Mouse (Mus musculus) embryonic facial prominence, embryonic 12.5 days (tissue): ENCODE data around the gene Agap2. TPM values are rescaled to one million over a fixed set of nuclear protein-coding genes. Genes with fewer than 3 reads are reported as not detected.
"Not testable (repeated sequence)": the region's sequence is repeated elsewhere in the genome, so short reads cannot be mapped to it uniquely, and the experiment has no call there.

Experiments used
- ATAC-seq: fragments of 200-750 bp; cut with Nextera tagmentation; 2 replicates; pipeline ENCODE4 v1.8.0; 2017; ENCODE audit not compliant: insufficient number of reproducible peaks, insufficient read depth, low FRiP score, low TSS enrichment
- H3K27ac ChIP-seq: fragments of 300-500 bp; sonication (generic); 2 replicates; pipeline ENCODE4 v1.5.1; 2016; ENCODE audit warnings: mild to moderate bottlenecking
- H3K27me3 ChIP-seq: fragments of 300-500 bp; sonication (generic); 2 replicates; pipeline ENCODE4 v1.6.1; 2016; ENCODE audit warnings: mild to moderate bottlenecking, moderate library complexity
- H3K36me3 ChIP-seq: fragments of 300-500 bp; sonication (generic); 2 replicates; pipeline ENCODE4 v1.6.1; 2016; ENCODE audit warnings: mild to moderate bottlenecking
- H3K4me1 ChIP-seq: fragments of 300-500 bp; sonication (generic); 2 replicates; pipeline ENCODE4 v1.6.1; 2016
- H3K4me2 ChIP-seq: fragments of 300-500 bp; sonication (generic); replicated peaks from 2 replicates; pipeline ENCODE4 v1.6.1; 2016; ENCODE audit warnings: mild to moderate bottlenecking, moderate library complexity
- H3K4me3 ChIP-seq: fragments of 300-500 bp; sonication (generic); 2 replicates; pipeline ENCODE4 v1.5.1; 2016; ENCODE audit warnings: mild to moderate bottlenecking
- H3K9ac ChIP-seq: fragments of 300-500 bp; sonication (generic); 2 replicates; pipeline ENCODE4 v1.6.1; 2016; ENCODE audit warnings: mild to moderate bottlenecking, moderate library complexity
- H3K9me3 ChIP-seq: fragments of 300-500 bp; sonication (generic); 2 replicates; pipeline ENCODE4 v1.6.1; 2016; ENCODE audit warnings: mild to moderate bottlenecking, moderate library complexity
- WGBS: fragments of 180-500 bp; shearing (Covaris S2); methylation state at CpG from one replicate; pipeline ENCODE4 v1.1.7; 2016; 5-methylcytosine and 5-hydroxymethylcytosine counted together
- polyA plus RNA-seq: library from polyadenylated mRNA; unstranded; fragments of >200 nt; fragmentation: Nextera tagmentation; extraction: Ambion mirVana; gene quantifications from 2 replicates; pipeline ENCODE4 v1.2.1, GENCODE M21; 2016

Agap2 gene
- polyA plus RNA-seq, 1 experiment from 2014 or later = 0.82 TPM

DNA sequence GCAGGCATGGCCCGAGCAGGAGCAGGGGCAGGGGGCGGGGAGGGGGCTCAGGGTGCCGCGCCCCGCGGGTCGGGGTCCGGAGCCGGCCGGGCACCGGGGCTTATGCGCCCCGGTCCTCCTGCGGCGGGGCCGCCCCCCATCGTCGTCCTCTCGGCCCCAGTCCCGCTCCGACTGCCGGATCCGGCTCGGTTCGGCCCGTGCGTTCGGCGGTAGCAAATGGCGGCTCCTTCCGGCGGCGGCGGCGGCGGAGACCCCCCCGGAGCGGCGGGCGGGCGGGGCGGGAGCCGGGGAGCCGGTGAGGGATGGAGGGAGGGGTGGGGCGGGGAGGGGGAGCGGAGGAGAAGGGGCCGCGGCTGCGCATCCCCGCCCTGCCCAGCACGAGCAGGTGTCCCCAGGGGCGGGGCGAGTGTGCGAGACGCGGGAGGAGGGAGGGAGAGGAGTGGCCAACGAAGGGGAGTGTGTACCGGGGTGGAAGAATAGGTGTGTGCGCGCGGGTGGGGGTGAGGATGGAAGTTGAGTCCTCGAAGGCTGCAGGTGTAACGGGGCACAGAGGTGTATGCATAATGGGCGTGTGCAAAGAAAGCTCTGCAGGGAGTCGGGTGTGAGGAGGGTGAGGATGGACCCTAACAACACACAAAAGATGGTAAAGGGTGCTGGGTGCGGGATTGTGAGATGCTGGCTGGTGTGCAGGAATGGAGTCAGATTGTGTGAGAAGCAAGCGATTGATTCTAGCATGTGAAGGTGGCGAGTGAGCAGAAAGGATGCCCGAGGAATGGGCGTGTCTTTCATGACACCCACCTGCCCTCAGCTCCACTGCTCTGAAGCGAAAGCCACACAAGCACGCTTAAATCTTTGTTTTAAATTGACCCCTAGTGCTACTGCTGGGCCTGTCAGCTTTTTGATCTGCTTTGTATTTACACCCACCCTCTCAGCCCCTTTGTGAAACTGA, 14.8 kb upstream of the Agap2 start, which contains the start of gene March9:
Gene March9 (minus strand): TSS at position 217 of the 949 bp plus-strand sequence.
- Histone ChIP-seq H3K27me3 (peaks cover 28% of the 10 kb centered on the region), H3K9me3 (no peaks in the 10 kb centered on the region), H3K27ac (peak within 1 kb of the TSS; percentile 73), H3K36me3 (peaks cover 24% of the 10 kb centered on the region), H3K4me3 (peak within 1 kb of the TSS; percentile 88), H3K4me2 (peak within 1 kb of the TSS; percentile 97), H3K9ac (peak within 1 kb of the TSS; percentile 79), H3K4me1 (peaks cover 20% of the 10 kb centered on the region)
- ATAC-seq = no peak
- WGBS = 1% methylated on average over 56 of the region's 72 CpGs

DNA sequence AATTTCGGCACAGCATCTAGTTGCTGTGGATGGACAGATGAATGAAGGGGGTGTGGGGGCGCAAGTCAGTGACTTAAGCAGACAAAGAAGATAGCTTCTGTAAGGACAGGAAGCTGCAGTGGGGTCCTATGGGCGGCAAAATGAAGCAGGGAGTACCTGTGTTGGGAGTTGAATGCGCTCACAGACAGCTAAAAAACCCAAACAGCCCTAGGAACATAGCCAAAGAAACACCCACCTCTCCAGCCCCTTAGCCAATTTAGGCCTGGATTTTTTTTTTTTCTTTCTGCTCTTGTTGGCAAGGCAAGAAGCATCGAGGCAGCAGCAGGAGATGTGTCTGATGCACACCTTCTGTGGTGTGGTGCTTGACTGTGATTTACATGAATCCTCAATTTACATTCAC, 14.0 kb upstream of the Agap2 start:
- Histone ChIP-seq H3K4me3 (0 out of 2 replicates have a peak overlapping the region, but pooled peaks have one; percentile 88), H3K4me1 (peaks cover 21% of the 10 kb centered on the region), H3K27ac (0 out of 2 replicates have a peak overlapping the region, but pooled peaks have one; percentile 1), H3K27me3 (peaks cover 28% of the 10 kb centered on the region), H3K36me3 (peaks cover 27% of the 10 kb centered on the region), H3K9me3 (no peaks in the 10 kb centered on the region), H3K4me2 (no peak overlapping the region), H3K9ac (no peak overlapping the region; the same call in 1 of the 2 replicates)
- WGBS = 30% methylated on average over 5 of the region's 5 CpGs
- no peak for ATAC-seq

- Histone ChIP-seq H3K27me3 (peaks cover 28% of the 10 kb centered on the region), H3K4me3 (no peak overlapping the region), H3K36me3 (peaks cover 27% of the 10 kb centered on the region), H3K4me1 (peaks cover 21% of the 10 kb centered on the region), H3K4me2 (no peak overlapping the region), H3K9me3 (no peaks in the 10 kb centered on the region), H3K9ac (no peak overlapping the region), H3K27ac (no peak overlapping the region)
- ATAC-seq = no peak
- 74% methylated on average over 2 of the region's 2 CpGs for WGBS
Measured at GRCm38 (mm10) chr10:127061513-127061912, 13.6 kb upstream of the Agap2 start.

- 85% methylated on average over 4 of the region's 4 CpGs for WGBS
- H3K9ac ChIP-seq, H3K4me2 ChIP-seq, H3K4me3 ChIP-seq, H3K9me3 ChIP-seq, ATAC-seq, H3K27ac ChIP-seq: not testable (repeated sequence)
- Histone ChIP-seq H3K36me3 (peaks cover 29% of the 10 kb centered on the region), H3K27me3 (peaks cover 26% of the 10 kb centered on the region), H3K4me1 (peaks cover 21% of the 10 kb centered on the region)
Measured at GRCm38 (mm10) chr10:127062101-127062500, 13.0 kb upstream of the Agap2 start.

DNA sequence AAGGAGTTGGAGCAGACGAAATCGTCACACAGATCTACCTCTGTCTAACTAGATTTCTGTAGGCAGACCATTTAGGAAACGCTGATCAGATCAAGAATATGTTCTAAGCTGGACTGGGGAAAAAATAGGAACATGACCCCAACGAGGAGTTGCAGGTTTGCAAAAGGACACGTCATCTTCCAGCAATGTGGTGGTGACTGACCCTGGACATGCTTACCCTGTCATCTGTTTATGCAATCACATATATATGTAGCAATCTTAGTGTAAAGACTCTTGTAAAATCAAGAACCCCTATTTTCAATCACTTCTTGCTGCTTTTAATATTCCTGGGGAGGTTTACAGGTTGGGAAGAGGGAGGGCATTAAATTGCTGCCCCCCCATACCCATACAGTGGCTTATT, 12.6 kb upstream of the Agap2 start:
- Histone ChIP-seq H3K9ac (no peak overlapping the region), H3K27ac (no peak overlapping the region), H3K36me3 (peaks cover 30% of the 10 kb centered on the region), H3K4me1 (peaks cover 21% of the 10 kb centered on the region), H3K4me3 (no peak overlapping the region), H3K9me3 (no peaks in the 10 kb centered on the region), H3K27me3 (peaks cover 22% of the 10 kb centered on the region), H3K4me2 (no peak overlapping the region)
- 81% methylated on average over 5 of the region's 5 CpGs for WGBS
- no peak for ATAC-seq

DNA sequence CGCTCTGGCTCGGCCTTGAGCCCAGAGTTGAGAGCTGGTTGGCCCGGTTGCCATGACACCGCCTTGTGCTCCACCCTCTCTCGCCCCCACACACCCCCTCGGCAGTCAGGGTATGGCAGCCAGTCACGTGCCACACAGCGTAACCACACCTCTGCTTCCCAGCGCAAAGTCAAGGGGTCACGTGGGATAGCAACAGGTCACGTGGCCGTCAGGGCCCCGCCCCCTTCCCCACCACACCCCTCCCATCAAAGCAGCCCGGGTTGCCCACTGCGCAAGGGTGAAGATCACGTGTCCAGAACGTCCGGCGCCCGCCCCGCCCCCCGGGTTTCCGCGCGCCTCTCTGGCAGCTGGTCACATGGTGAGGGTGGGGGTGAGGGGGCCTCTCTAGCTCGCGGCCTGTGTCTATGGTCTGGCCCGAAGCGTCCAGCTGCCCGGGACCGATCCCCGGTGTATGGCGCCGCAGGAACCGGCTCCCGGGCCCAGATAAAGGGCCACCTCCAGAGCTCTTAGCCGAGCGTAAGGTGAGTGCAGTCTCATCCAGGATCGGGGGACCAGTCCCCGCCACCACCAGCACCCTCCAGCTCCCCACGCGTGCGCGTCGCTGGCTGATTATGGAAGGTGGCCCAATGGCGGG, 11.7 kb upstream of the Agap2 start, which contains the start of gene Cdk4:
Gene Cdk4 (plus strand): TSS at position 296 of the 634 bp plus-strand sequence.
- Histone ChIP-seq H3K9ac (peak within 1 kb of the TSS; percentile 98), H3K27me3 (peaks cover 22% of the 10 kb centered on the region), H3K9me3 (no peaks in the 10 kb centered on the region), H3K36me3 (peaks cover 39% of the 10 kb centered on the region), H3K4me1 (peaks cover 23% of the 10 kb centered on the region), H3K27ac (peak within 1 kb of the TSS; percentile 72), H3K4me3 (peak within 1 kb of the TSS; percentile 91), H3K4me2 (peak within 1 kb of the TSS; percentile 81)
- WGBS = 0% methylated on average over 46 of the region's 46 CpGs
- ATAC-seq = peak; percentile 85

- Histone ChIP-seq H3K27ac (peak overlapping the region; percentile 72), H3K4me3 (peak overlapping the region; percentile 91), H3K9ac (peak overlapping the region; percentile 98), H3K27me3 (peaks cover 15% of the 10 kb centered on the region), H3K36me3 (peaks cover 42% of the 10 kb centered on the region), H3K9me3 (no peaks in the 10 kb centered on the region), H3K4me1 (peaks cover 24% of the 10 kb centered on the region), H3K4me2 (peak overlapping the region; percentile 81)
- ATAC-seq = no peak
- 13% methylated on average over 37 of the region's 37 CpGs for WGBS
Measured at GRCm38 (mm10) chr10:127063913-127064870, 10.9 kb upstream of the Agap2 start.

- Histone ChIP-seq H3K27me3 (peaks cover 4% of the 10 kb centered on the region), H3K36me3 (peaks cover 42% of the 10 kb centered on the region), H3K4me3 (no peak overlapping the region), H3K27ac (no peak overlapping the region), H3K4me2 (no peak overlapping the region), H3K4me1 (peaks cover 27% of the 10 kb centered on the region), H3K9ac (no peak overlapping the region), H3K9me3 (no peaks in the 10 kb centered on the region)
- WGBS = 87% methylated on average over 9 of the region's 9 CpGs
- ATAC-seq = no peak
Measured at GRCm38 (mm10) chr10:127065981-127066380, 9.1 kb upstream of the Agap2 start.

DNA sequence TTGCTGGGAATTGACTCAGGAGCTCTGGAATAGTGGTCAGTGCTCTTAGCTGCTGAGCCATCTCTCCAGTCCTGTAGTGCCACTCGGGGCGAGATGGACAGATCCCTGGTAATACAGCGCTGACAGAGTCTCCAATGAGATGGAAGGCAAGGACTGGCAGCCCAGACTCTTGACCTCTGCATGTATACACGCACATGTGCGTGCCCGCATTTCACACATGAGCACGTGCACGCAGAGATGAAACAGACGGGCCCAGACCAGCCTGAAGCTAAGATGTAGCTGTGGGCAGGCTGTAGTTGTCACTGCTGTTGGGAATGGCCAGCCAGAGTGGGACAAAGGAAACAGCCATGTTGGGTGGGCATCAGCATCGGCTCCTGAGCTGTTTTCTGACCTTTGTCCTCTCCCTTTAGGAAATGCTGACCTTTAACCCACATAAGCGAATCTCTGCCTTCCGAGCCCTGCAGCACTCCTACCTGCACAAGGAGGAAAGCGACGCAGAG, 8.5 kb upstream of the Agap2 start:
- H3K36me3 ChIP-seq = peaks cover 42% of the 10 kb centered on the region
- H3K4me3 ChIP-seq = no peak overlapping the region
- H3K4me2 ChIP-seq = no peak overlapping the region; the same call in 1 of the 2 replicates
- ATAC-seq = no peak
- no peaks in the 10 kb centered on the region for H3K9me3 ChIP-seq
- 89% methylated on average over 14 of the region's 14 CpGs for WGBS
- no peak overlapping the region for H3K9ac ChIP-seq
- H3K27ac ChIP-seq = peak overlapping the region; percentile 30; the same call in 1 of the 2 replicates
- peaks cover 31% of the 10 kb centered on the region for H3K4me1 ChIP-seq
- peaks cover under 1% of the 10 kb centered on the region for H3K27me3 ChIP-seq

GRCm38 (mm10) chr10:127068360-127069038, 6.6 kb upstream of the Agap2 start:
- Histone ChIP-seq H3K27ac (peak overlapping the region; percentile 94), H3K27me3 (no peaks in the 10 kb centered on the region), H3K9ac (peak overlapping the region; percentile 74), H3K9me3 (no peaks in the 10 kb centered on the region), H3K4me2 (peak overlapping the region; percentile 94), H3K36me3 (peaks cover 42% of the 10 kb centered on the region), H3K4me3 (peak overlapping the region; percentile 68), H3K4me1 (peaks cover 31% of the 10 kb centered on the region)
- no peak for ATAC-seq
- 80% methylated on average over 9 of the region's 9 CpGs for WGBS
